Mouse (Mus musculus): Measurements from ENCODE around the gene Vmn1r34. TPM values are rescaled to one million over a fixed set of nuclear protein-coding genes. Genes with fewer than 3 reads are reported as not detected.

Gene Vmn1r34
- not detected for polyA plus RNA-seq (2017; shearing (Covaris generic))

GRCm38 (mm10) chr6:66643779-66644178, at the start of gene Vmn1r34:
Gene Vmn1r34, minus strand, starts transcription at chr6:66643879.

GRCm38 (mm10) chr6:66685806-66686205, 42.1 kb upstream of the Vmn1r34 start, which contains the start of gene Vmn1r35:
Gene Vmn1r35, minus strand, starts transcription at chr6:66685906.

GRCm38 (mm10) chr6:66618182-66618581, 25.5 kb downstream of the Vmn1r34 start, which contains the start of gene Vmn1r33:
Gene Vmn1r33, minus strand, starts transcription at chr6:66618282.

Other genes starting within 250 kb of the Vmn1r34 start
- gene Mad2l1, start 108.5 kb downstream of the Vmn1r34 start, polyA plus RNA-seq (2017; shearing (Covaris generic)) = 14.7 TPM
- not detected for gene Vmn1r32, start 83.8 kb downstream of the Vmn1r34 start, polyA plus RNA-seq (2017; shearing (Covaris generic))
- 0.85 TPM for gene Vmn1r33, start 25.6 kb downstream of the Vmn1r34 start, polyA plus RNA-seq (2017; shearing (Covaris generic))
- gene Vmn1r35, start 42.0 kb upstream of the Vmn1r34 start, polyA plus RNA-seq (2017; shearing (Covaris generic)) = not detected
- gene Vmn1r36, start 75.3 kb upstream of the Vmn1r34 start, polyA plus RNA-seq (2017; shearing (Covaris generic)) = not detected
- gene Vmn1r37, start 85.5 kb upstream of the Vmn1r34 start, polyA plus RNA-seq (2017; shearing (Covaris generic)) = not detected
- gene Vmn1r38, start 138.7 kb upstream of the Vmn1r34 start, polyA plus RNA-seq (2017; shearing (Covaris generic)) = not detected
- gene Vmn1r39, start 166.7 kb upstream of the Vmn1r34 start, polyA plus RNA-seq (2017; shearing (Covaris generic)) = not detected

Measured in effector memory CD4-positive, alpha-beta T cell, adult 7 months (primary cell).